Mouse (Mus musculus) myocyte (in vitro differentiated cells): ENCODE data around the gene Matn3. TPM values are rescaled to one million over a fixed set of nuclear protein-coding genes. Genes with fewer than 3 reads are reported as not detected.

ENCODE experiments used
- H3K27me3 ChIP-seq: one replicate; pipeline ENCODE4 v1.6.1; 2011; ENCODE audit not compliant: control insufficient read depth, insufficient read depth, insufficient read length
- H3K36me3 ChIP-seq: one replicate; pipeline ENCODE4 v1.6.1; 2011; ENCODE audit not compliant: control insufficient read depth, insufficient read depth
- H3K4me2 ChIP-seq: one replicate; pipeline ENCODE4 v1.6.1; 2011; ENCODE audit warnings: low read depth, control low read depth
- H3K4me3 ChIP-seq: one replicate; pipeline ENCODE4 v1.5.1; 2011; ENCODE audit warnings: mild to moderate bottlenecking, control low read depth, moderate library complexity
- H3K79me2 ChIP-seq: one replicate; pipeline ENCODE4 v1.6.1; 2011; ENCODE audit not compliant: control insufficient read depth, insufficient read depth
- H3ac ChIP-seq: one replicate; pipeline ENCODE4 v1.6.1; 2011; ENCODE audit not compliant: control insufficient read depth, insufficient read length
- CEBPB ChIP-seq: IDR thresholded peaks from 2 replicates; pipeline ENCODE4 v1.6.1; 2011; ENCODE audit warnings: mild to moderate bottlenecking, moderate library complexity; ENCODE audit not compliant: poor library complexity, insufficient read depth, severe bottlenecking
- E2F4 ChIP-seq: IDR thresholded peaks from one replicate; pipeline ENCODE4 v1.6.1; 2011; ENCODE audit warnings: mild to moderate bottlenecking, control low read depth, moderate library complexity; ENCODE audit not compliant: insufficient read depth
- MAX ChIP-seq: IDR thresholded peaks from one replicate; pipeline ENCODE4 v1.6.1; 2011; ENCODE audit warnings: low read depth, mild to moderate bottlenecking, control low read depth
- MYOD1 ChIP-seq, 3 experiments: IDR thresholded peaks; one replicate each; pipeline ENCODE4 v1.6.1; 2011; ENCODE audit warnings: control low read depth in 2 of 3, low read depth in 2 of 3, mild to moderate bottlenecking in 2 of 3, moderate library complexity in 1 of 3; ENCODE audit not compliant: insufficient read length in 2 of 3, control insufficient read depth in 1 of 3
- MYOG ChIP-seq, 3 experiments: IDR thresholded peaks; one replicate each; pipeline ENCODE4 v1.6.1; 2011; ENCODE audit warnings: control low read depth in 2 of 3, low read depth in 2 of 3, mild to moderate bottlenecking in 2 of 3; ENCODE audit not compliant: insufficient read length in 2 of 3, control insufficient read depth in 1 of 3, insufficient read depth in 1 of 3
- POLR2A ChIP-seq: IDR thresholded peaks from one replicate; pipeline ENCODE4 v1.6.1; 2011; ENCODE audit warnings: low read depth, mild to moderate bottlenecking, control low read depth, moderate library complexity; ENCODE audit not compliant: insufficient read length
- POLR2AphosphoS2 ChIP-seq: IDR thresholded peaks from one replicate; pipeline ENCODE4 v1.6.1; 2011; ENCODE audit warnings: low read depth, control low read depth; ENCODE audit not compliant: insufficient read length
- REST ChIP-seq: IDR thresholded peaks from one replicate; pipeline ENCODE4 v1.6.1; 2011; ENCODE audit warnings: mild to moderate bottlenecking, control low read depth, moderate library complexity; ENCODE audit not compliant: insufficient read depth, insufficient read length
- SRF ChIP-seq: IDR thresholded peaks from one replicate; pipeline ENCODE4 v1.6.1; 2011; ENCODE audit warnings: low read depth; ENCODE audit not compliant: control insufficient read depth, insufficient read length
- TCF12 ChIP-seq: IDR thresholded peaks from one replicate; pipeline ENCODE4 v1.6.1; 2011; ENCODE audit warnings: mild to moderate bottlenecking, control low read depth; ENCODE audit not compliant: poor library complexity, insufficient read depth, severe bottlenecking
- TCF3 ChIP-seq: IDR thresholded peaks from one replicate; pipeline ENCODE4 v1.6.1; 2011; ENCODE audit warnings: low read depth, control low read depth; ENCODE audit not compliant: insufficient read length
- USF1 ChIP-seq: IDR thresholded peaks from one replicate; pipeline ENCODE4 v1.6.1; 2011; ENCODE audit warnings: low read depth, mild to moderate bottlenecking, control low read depth, moderate library complexity
- polyA plus RNA-seq: library from polyadenylated mRNA; unstranded; fragments of >200 nt; fragmentation: generic; extraction: Trizol; gene quantifications from one replicate; pipeline ENCODE4 v1.2.1, GENCODE M21; 2012; ENCODE audit warnings: missing spikeins

Matn3 gene
- polyA plus RNA-seq, 1 experiment, result 0.01 TPM

- H3ac ChIP-seq, result no peak overlapping the region
- no peaks in the 10 kb centered on the region for H3K27me3 ChIP-seq
- H3K4me2 ChIP-seq, result no peak overlapping the region
- H3K36me3 ChIP-seq, result peaks cover 25% of the 10 kb centered on the region
- H3K79me2 ChIP-seq, result no peaks in the 10 kb centered on the region
- TF ChIP-seq POLR2A (no peak), MYOG (IDR thresholded peaks at IDR 0.05; ENCODE audit: control insufficient read depth in 1 of 3, insufficient read depth in 1 of 3, insufficient read length in 2 of 3, low read depth in 2 of 3) (no peak), TCF3 (no peak), MAX (no peak), TCF12 (no peak), E2F4 (no peak), USF1 (no peak), MYOD1 (IDR thresholded peaks at IDR 0.05; ENCODE audit: control insufficient read depth in 1 of 3, insufficient read length in 2 of 3, low read depth in 2 of 3) (no peak), POLR2AphosphoS2 (no peak), SRF (no peak), REST (no peak), CEBPB (no peak)
- H3K4me3 ChIP-seq, result no peak overlapping the region
Observed at GRCm38 (mm10) chr12:8941699-8942392, 5.9 kb upstream of the Matn3 start.

DNA sequence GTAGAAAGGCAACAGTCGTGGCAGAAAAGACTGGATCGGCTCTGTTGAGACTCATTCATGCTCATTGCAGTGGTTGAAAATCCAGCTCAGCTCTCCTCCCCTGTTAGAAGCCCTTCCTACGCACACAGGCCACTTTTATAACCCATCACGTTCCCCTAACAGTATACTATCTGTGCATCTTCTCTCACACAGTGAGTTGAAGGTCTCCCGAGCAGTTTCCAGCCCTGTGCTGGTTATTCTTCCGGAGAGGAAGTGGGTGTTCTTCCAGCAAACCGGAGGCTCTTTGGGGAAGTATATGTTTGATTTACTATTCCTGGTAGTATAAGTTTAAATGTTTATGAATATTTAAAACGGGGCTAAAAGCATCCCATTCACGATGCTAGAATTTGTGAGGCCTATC is 566 bp upstream of the Matn3 start:
- TF ChIP-seq E2F4 (no peak), CEBPB (no peak), MYOG (IDR thresholded peaks at IDR 0.05; ENCODE audit: control insufficient read depth in 1 of 3, insufficient read depth in 1 of 3, insufficient read length in 2 of 3, low read depth in 2 of 3) (no peak), MAX (no peak), REST (no peak), TCF12 (no peak), POLR2A (no peak), MYOD1 (IDR thresholded peaks at IDR 0.05; ENCODE audit: control insufficient read depth in 1 of 3, insufficient read length in 2 of 3, low read depth in 2 of 3) (no peak), USF1 (no peak), SRF (no peak), POLR2AphosphoS2 (no peak), TCF3 (no peak)
- Histone ChIP-seq H3K79me2 (no peaks in the 10 kb centered on the region), H3K27me3 (no peaks in the 10 kb centered on the region), H3ac (no peak overlapping the region), H3K36me3 (no peaks in the 10 kb centered on the region), H3K4me2 (peak overlapping the region; percentile 81), H3K4me3 (no peak overlapping the region)

- H3K27me3 ChIP-seq, result no peaks in the 10 kb centered on the region
- H3ac ChIP-seq, result no peak overlapping the region
- H3K79me2 ChIP-seq, result no peaks in the 10 kb centered on the region
- TF ChIP-seq MYOG (IDR thresholded peaks at IDR 0.05; ENCODE audit: control insufficient read depth in 1 of 3, insufficient read depth in 1 of 3, insufficient read length in 2 of 3, low read depth in 2 of 3), result no peak
- TF ChIP-seq TCF3, result no peak
- no peak for TF ChIP-seq SRF
- TF ChIP-seq USF1, result no peak
- no peak for TF ChIP-seq MYOD1 (IDR thresholded peaks at IDR 0.05; ENCODE audit: control insufficient read depth in 1 of 3, insufficient read length in 2 of 3, low read depth in 2 of 3)
- no peak for TF ChIP-seq POLR2A
- no peak for TF ChIP-seq TCF12
- TF ChIP-seq REST, result no peak
- no peak for TF ChIP-seq POLR2AphosphoS2
- TF ChIP-seq CEBPB, result no peak
- TF ChIP-seq E2F4, result no peak
- no peak for TF ChIP-seq MAX
- no peaks in the 10 kb centered on the region for H3K36me3 ChIP-seq
- H3K4me2 ChIP-seq, result no peak overlapping the region
- H3K4me3 ChIP-seq, result no peak overlapping the region
Observed at GRCm38 (mm10) chr12:8953136-8953535, 5.4 kb downstream of the Matn3 start.

- Histone ChIP-seq H3K4me2 (no peak overlapping the region), H3K36me3 (no peaks in the 10 kb centered on the region), H3ac (no peak overlapping the region), H3K4me3 (no peak overlapping the region), H3K79me2 (no peaks in the 10 kb centered on the region), H3K27me3 (no peaks in the 10 kb centered on the region)
- TF ChIP-seq MYOD1 (IDR thresholded peaks at IDR 0.05; ENCODE audit: control insufficient read depth in 1 of 3, insufficient read length in 2 of 3, low read depth in 2 of 3), result no peak
- no peak for TF ChIP-seq MYOG (IDR thresholded peaks at IDR 0.05; ENCODE audit: control insufficient read depth in 1 of 3, insufficient read depth in 1 of 3, insufficient read length in 2 of 3, low read depth in 2 of 3)
- TF ChIP-seq USF1, result no peak
- no peak for TF ChIP-seq SRF
- no peak for TF ChIP-seq REST
- no peak for TF ChIP-seq E2F4
- no peak for TF ChIP-seq POLR2A
- TF ChIP-seq CEBPB, result no peak
Observed at GRCm38 (mm10) chr12:8954161-8954561, 6.4 kb downstream of the Matn3 start.
